Mouse (Mus musculus) heart, postnatal 36 days (tissue): ENCODE results near the gene Appl1. TPM values are rescaled to one million over a fixed set of nuclear protein-coding genes. Genes with fewer than 3 reads are reported as not detected.

Source experiments
- DNase-seq, 2 experiments: peaks; one replicate each; pipeline ENCODE4 v3.0.0; 2021 to 2022
- intact Hi-C: fragments of 180-260 bp; cut with DNase I; formaldehyde crosslinking; loops from one replicate; pipeline ENCODE4 v1.15.1; 2025
- total RNA-seq, 2 experiments: library from RNA; stranded (reverse); gene quantifications; 2 replicates each; pipeline ENCODE4 v1.2.3; 2021

Appl1 gene
- total RNA-seq, 2 experiments from 2014 or later = 19.7 to 21.8 TPM

DNA sequence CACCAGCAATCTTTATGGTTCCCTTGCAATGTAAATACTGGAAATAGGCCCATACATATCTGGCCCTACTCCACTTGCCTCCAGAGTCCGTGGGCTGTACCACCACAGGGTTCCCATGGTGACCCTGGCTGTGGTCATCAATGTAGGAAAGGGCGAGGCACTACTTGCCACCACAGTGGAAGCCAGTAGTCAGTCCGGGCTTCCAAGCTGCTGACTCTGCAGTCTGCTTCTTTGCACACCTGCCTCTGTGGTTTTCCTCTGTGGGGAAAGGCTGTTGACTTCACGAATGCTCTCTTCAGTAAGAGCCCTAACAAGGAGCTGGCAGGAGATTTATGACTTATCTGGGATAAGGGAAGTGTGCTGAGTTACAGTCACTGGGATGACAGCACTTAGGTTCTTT is 92.3 kb downstream of the Appl1 start:
- intact Hi-C loops = no loop called here
- no peak for DNase-seq

Other genes starting within 250 kb of the Appl1 start
- 10 to 100 TPM; 89.6 to 92.3 TPM for gene Asb14, start 76.7 kb downstream of the Appl1 start, total RNA-seq
- gene Hesx1, start 23.2 kb upstream of the Appl1 start, total RNA-seq = not detected
- 1 to 10 TPM; 4.8 to 5.1 TPM for gene Il17rd, start 67.7 kb upstream of the Appl1 start, total RNA-seq
- gene Arhgef3, start 143.7 kb upstream of the Appl1 start, total RNA-seq = 10 to 100 TPM; 27.5 to 37.7 TPM